Comparison of ENCODE assay signal across 35 mouse cellular contexts in the genomic region with DNA sequence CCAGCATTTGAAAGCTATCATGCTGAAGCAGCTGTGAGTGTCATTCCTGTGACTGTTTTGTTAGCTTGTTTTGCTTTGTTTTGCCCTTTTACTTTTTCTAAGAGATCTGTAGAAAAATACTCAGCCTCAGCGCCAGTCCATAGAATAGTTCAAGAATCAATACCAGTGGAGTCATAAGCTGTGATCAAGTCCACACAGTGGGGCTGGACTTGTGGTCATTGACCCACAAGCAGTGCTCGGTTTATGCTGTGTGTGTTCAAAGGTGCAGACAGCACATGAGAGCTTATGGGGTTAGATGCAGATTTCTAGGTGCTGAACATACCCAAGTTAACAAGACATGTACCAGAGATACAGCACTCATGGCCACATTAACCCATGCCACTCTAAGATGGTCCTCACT.
"Had no signal": no experiment of that assay in that cellular context is flagged by ENCODE, and none has a peak within 500 bp of the region (broad histone marks: within the 10 kb centered on the region; RNA-seq: fewer than 3 reads in every experiment).

No protein-coding gene starts in this region.

- H3K4me2 ChIP-seq: heart, embryonic 11.5 days; heart, embryonic 12.5 days; heart, embryonic 13.5 days; heart, embryonic 15.5 days; hindbrain, embryonic 12.5 days; hindbrain, embryonic 13.5 days; hindbrain, embryonic 14.5 days; hindbrain, embryonic 15.5 days; intestine, embryonic 15.5 days; kidney, embryonic 15.5 days had no signal

- H3K9me3 ChIP-seq: heart, embryonic 10.5 days; heart, embryonic 12.5 days; heart, embryonic 13.5 days; heart, embryonic 15.5 days; hindbrain, embryonic 10.5 days; hindbrain, embryonic 12.5 days; hindbrain, embryonic 13.5 days; hindbrain, embryonic 15.5 days; intestine, embryonic 15.5 days; kidney, embryonic 15.5 days had no signal

- DNase-seq: heart, postnatal 10 days; heart, postnatal 14 days; heart, postnatal 36 days; heart, postnatal 4 days; kidney, adult 11 months; kidney, adult 18-20 months; kidney, adult 2 months; kidney, adult 8-10 months; kidney, adult 9 months; kidney, postnatal 10 days; kidney, postnatal 14 days; kidney, postnatal 25 days; kidney, postnatal 36 days; kidney, postnatal 4 days; layer of hippocampus, adult 9-11 months; layer of hippocampus, postnatal 36 days had no signal

- H3K36me3 ChIP-seq: heart, embryonic 10.5 days; heart, embryonic 12.5 days; heart, embryonic 13.5 days; heart, embryonic 15.5 days; hindbrain, embryonic 10.5 days; hindbrain, embryonic 12.5 days; hindbrain, embryonic 13.5 days; hindbrain, embryonic 15.5 days; intestine, embryonic 15.5 days; kidney, embryonic 15.5 days had no signal

- H3K27ac ChIP-seq: heart, embryonic 10.5 days; heart, embryonic 13.5 days; heart, embryonic 15.5 days; hindbrain, embryonic 10.5 days; hindbrain, embryonic 12.5 days; hindbrain, embryonic 13.5 days; hindbrain, embryonic 14.5 days; hindbrain, embryonic 15.5 days; hindbrain, postnatal 0 days; intestine, embryonic 15.5 days; kidney, embryonic 15.5 days; kidney, postnatal 0 days; layer of hippocampus, adult 2 months had no signal

- H3K4me1 ChIP-seq: heart, embryonic 10.5 days; heart, embryonic 12.5 days; heart, embryonic 13.5 days; heart, embryonic 15.5 days; hindbrain, embryonic 10.5 days; hindbrain, embryonic 12.5 days; hindbrain, embryonic 13.5 days; hindbrain, embryonic 15.5 days; intestine, embryonic 15.5 days; kidney, embryonic 15.5 days had no signal

- H3K9ac ChIP-seq: heart, embryonic 12.5 days; heart, embryonic 13.5 days; heart, embryonic 15.5 days; hindbrain, embryonic 12.5 days; hindbrain, embryonic 13.5 days; hindbrain, embryonic 14.5 days; hindbrain, embryonic 15.5 days; intestine, embryonic 15.5 days; kidney, embryonic 15.5 days had no signal

- H3K4me3 ChIP-seq: heart, embryonic 10.5 days; heart, embryonic 12.5 days; heart, embryonic 13.5 days; heart, embryonic 15.5 days; hindbrain, embryonic 10.5 days; hindbrain, embryonic 12.5 days; hindbrain, embryonic 13.5 days; hindbrain, embryonic 15.5 days; intestine, embryonic 15.5 days; kidney, embryonic 15.5 days; layer of hippocampus, adult 2 months had no signal

- ATAC-seq: hindbrain, embryonic 16.5 days; hindbrain, postnatal 0 days; inflammation-experienced regulatory T-cells, adult 6 months; intestine, embryonic 15.5 days; intestine, embryonic 16.5 days; intestine, postnatal 0 days had no signal

- H3K27me3 ChIP-seq: heart, embryonic 12.5 days; heart, embryonic 13.5 days; heart, embryonic 15.5 days; hindbrain, embryonic 12.5 days; hindbrain, embryonic 13.5 days; hindbrain, embryonic 15.5 days; intestine, embryonic 15.5 days; kidney, embryonic 15.5 days had no signal
